Mouse (Mus musculus): Measurements from ENCODE around the gene Rnf11.
A peak's percentile ranks its signal among the peaks of the same experiment; 100 is the strongest.

Gene Rnf11

GRCm38 (mm10) chr4:109444471-109444870 is 40.1 kb downstream of the Rnf11 start:
- no peak for DNase-seq

- DNase-seq: peak; percentile 76 to 85
These were observed 41.9 kb downstream of the Rnf11 start for GRCm38 (mm10) chr4:109442649-109443048.

- DNase-seq: peak in 1 of 2 experiments; percentile 30
These were observed 42.4 kb downstream of the Rnf11 start for GRCm38 (mm10) chr4:109442126-109442525.

- DNase-seq: no peak
These were observed 43.5 kb downstream of the Rnf11 start for GRCm38 (mm10) chr4:109441000-109441399.

DNA sequence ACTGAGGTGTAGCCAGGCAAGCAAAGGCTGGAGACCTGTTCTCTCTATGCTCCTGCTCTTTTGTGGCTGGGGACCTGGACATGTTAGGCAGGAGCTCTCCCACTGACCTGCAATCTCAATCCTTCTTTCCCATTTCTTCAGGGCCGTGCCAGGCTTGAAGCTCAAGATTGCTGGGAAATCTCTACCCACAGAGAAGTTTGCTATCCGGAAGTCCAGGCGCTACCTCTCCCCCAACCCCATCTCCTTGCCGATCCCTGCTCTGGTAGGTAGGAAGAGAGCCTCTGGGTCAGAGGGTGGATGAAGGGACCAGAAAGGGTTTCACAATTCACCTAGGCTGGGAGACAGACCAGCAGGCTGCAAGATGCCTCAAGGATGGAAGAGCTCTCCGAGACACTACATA is 44.1 kb downstream of the Rnf11 start:
- DNase-seq: no peak

GRCm38 (mm10) chr4:109439825-109440248 is 44.7 kb downstream of the Rnf11 start:
- DNase-seq: no peak

GRCm38 (mm10) chr4:109439101-109439500 is 45.4 kb downstream of the Rnf11 start:
- DNase-seq: no peak

- DNase-seq: peak; percentile 62 to 75
These were observed 46.3 kb downstream of the Rnf11 start for GRCm38 (mm10) chr4:109437913-109438878.

- DNase-seq: no peak
These were observed 50.3 kb downstream of the Rnf11 start for GRCm38 (mm10) chr4:109434256-109434655.

- peak; percentile 40 for DNase-seq
These were observed 50.9 kb downstream of the Rnf11 start for GRCm38 (mm10) chr4:109433641-109434040.

- DNase-seq: no peak
These were observed 51.7 kb downstream of the Rnf11 start for GRCm38 (mm10) chr4:109432668-109433375.

DNA sequence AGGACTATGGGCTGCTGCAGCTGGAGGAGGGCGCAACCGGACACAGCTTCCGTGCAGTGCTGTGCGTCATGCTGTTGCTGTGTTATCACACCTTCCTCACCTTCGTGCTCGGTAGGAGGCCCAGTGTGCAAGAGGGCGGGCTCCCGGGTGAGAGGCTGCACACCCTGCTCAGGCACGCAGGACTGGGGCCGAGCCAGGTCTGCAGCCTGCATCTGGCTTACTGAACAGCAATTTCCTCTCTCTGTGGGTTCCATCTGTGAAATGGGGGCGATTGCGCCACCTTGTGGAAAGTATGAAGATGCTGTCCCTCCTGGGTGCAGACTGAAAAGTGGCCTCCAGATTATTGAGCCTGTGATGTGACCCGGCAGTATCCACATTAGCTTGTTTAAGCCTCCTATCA is 53.7 kb downstream of the Rnf11 start:
- peak; percentile 60 to 68 for DNase-seq

- no peak for DNase-seq
These were observed 54.3 kb downstream of the Rnf11 start for GRCm38 (mm10) chr4:109430250-109430649.

DNA sequence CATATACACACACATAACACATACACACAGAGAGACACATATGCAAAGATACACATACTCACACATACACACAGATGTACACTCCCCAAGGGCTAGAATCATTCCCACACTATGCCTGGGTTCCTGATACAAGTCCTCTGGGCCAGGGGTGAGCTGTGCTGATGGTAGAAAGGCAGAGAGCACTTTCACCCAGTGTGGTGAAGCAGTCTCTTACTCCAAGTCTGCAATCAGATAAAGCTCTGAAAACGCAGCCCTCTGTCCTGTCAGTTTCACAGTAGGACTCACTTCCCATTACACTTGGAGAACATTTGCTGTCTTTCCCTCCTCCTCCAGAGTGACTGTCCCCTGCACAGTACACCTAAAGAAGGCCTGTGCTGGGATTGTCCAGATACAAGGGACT is 57.5 kb downstream of the Rnf11 start:
- DNase-seq: no peak

DNA sequence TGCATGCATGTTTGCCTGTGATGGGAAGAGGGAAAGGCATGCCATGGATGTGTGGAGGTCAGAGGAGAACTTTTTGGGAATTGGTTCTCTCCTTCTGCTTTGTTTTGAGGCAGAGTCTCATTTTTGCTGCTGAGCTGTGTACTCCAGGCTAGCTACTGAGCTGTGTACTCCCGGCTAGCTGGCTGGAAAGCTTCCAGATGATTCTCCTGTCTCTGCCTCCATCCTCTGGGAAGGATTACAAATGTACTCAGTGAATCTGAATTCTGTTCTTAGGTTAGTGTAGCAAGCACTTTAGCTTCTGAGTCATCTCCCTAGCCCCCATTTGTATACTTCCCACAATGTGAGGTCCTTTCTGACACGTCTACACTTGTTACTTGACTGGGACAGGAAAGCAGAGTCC is 61.1 kb downstream of the Rnf11 start:
- DNase-seq: no peak

DNA sequence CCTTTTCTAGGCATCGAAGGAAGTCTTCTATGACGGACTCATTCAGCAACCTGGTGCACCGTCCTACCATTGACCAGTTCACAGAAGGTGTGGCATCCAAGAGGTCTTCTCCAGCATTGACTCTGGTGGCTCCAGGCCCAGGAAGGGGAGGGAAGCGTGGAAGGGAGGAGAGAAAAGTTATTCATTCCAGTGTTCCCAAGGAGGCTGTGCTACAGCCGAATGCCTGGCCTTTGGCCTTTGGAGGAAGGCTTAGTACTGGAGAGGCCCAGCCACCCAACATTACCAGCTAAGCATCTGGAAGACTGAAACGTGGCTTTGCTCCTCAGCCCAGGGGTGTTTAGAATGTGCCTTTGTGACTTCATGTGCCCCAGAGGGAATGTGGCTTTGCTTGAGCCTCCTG is 62.1 kb downstream of the Rnf11 start:
- DNase-seq: no peak

- no peak for DNase-seq
These were observed 62.9 kb downstream of the Rnf11 start for GRCm38 (mm10) chr4:109421608-109422007.

DNA sequence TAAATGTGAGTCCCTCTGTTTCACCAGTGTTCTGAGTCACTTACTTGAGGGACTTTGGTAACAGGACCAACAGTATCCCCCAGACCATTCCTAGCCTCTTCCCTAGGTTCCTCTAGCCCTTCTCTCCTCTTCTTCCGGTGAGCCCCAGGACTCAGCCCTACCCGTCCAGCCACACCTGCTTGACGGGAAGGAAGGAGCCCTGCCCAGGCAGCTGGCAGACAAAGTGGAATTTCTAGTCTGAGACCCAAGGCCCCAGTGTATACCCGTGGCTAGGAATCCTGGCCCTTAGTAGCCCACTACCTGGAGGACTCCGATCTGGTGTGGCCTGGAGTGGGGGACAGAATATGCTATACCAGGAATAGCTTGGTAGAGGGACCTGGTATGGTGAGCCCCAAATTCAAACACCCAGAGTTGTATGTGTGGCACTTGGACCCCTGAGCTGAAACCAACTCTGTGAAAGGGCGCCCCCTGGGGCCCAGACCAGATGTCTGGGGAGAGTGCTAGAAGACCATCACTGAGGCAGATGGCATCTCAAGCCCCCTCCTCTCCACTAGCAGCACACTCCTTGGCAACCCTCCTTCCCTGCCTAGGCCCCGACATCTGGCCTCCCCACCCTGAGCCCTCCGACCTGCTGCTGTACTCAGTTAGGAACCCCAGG is 64.3 kb downstream of the Rnf11 start:
- no peak for DNase-seq

DNA sequence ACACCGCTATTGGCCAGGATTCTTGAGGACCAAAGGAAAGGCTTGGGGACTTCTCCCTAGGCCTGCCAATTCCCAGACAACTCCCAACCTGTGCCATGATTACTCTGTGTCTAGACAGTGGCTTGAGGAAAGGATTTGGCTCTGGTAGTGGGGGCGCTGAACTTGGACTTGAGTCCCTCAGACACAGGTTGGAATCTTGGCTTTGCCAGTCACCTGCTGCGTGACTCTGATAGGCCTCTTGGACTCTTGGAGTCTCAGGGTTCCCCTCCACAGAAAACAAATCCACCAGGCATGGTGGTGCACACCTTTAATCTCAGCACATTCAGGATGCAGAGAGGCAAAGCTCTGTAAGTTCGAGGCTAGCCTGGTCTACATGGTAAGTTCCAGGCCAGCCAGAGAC is 65.0 kb downstream of the Rnf11 start:
- DNase-seq: no peak

GRCm38 (mm10) chr4:109419017-109419416 is 65.5 kb downstream of the Rnf11 start:
- no peak for DNase-seq

GRCm38 (mm10) chr4:109417998-109418397 is 66.5 kb downstream of the Rnf11 start:
- no peak for DNase-seq

GRCm38 (mm10) chr4:109412233-109412632 is 72.3 kb downstream of the Rnf11 start:
- no peak for DNase-seq

DNA sequence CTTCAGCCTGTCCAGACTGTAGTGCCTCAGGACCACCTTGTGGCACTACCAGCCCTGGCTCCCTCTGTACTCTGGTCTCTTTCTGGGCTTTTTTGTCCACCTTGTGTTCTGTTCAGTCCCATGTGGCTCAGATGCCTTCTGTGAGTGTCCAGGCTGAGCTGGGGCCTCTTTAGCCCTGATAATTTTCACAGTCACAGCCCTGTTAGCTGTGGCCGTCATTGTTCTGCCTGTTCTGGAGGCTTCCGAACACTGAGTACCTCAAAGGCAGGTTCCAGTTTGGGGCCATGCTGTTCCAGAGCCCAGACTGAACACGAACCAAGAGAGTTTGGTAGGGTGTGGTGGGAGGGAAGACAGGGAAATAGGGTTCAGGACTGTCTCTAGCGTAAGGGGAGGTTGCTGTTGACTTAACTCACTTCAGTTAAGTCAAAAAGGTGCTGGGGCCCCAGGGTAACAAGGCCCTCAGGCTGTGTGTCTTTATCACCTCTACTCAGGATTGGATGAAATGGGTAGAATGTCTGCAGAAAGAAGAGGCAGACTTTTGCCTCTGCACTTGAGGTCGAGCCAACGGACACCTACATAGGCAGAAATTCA is 73.1 kb downstream of the Rnf11 start:
- no peak for DNase-seq
